Mouse (Mus musculus) B cell, adult 67 days (primary cell): ENCODE data around the gene Olfr555. TPM values are rescaled to one million over a fixed set of nuclear protein-coding genes. Genes with fewer than 3 reads are reported as not detected.

Experiments
- total RNA-seq, 2 experiments: library from RNA; stranded (reverse); gene quantifications; 4 replicates each; pipeline ENCODE4 v1.2.4; 2023

The Olfr555 gene
- not detected for total RNA-seq

GRCm38 (mm10) chr7:102658523-102658922 is at the start of gene Olfr555:
Gene Olfr555 (plus strand): TSS chr7:102658823.

GRCm38 (mm10) chr7:102618118-102618517 is 40.5 kb upstream of the Olfr555 start, which contains the start of gene Olfr553:
Gene Olfr553 (minus strand): TSS chr7:102618218.

GRCm38 (mm10) chr7:102638132-102638531 is 20.5 kb upstream of the Olfr555 start, which contains the start of gene Olfr554:
Gene Olfr554 (plus strand): TSS chr7:102638432.

GRCm38 (mm10) chr7:102664599-102664998 is 6.0 kb downstream of the Olfr555 start, which contains the start of gene Olfr556:
Gene Olfr556 (plus strand): TSS chr7:102664899.

GRCm38 (mm10) chr7:102686944-102687501 is 28.4 kb downstream of the Olfr555 start, which contains the start of gene Trim68:
Gene Trim68 (minus strand): TSS chr7:102687327.

GRCm38 (mm10) chr7:102695358-102696125 is 36.9 kb downstream of the Olfr555 start, which contains the start of gene Olfr557:
Gene Olfr557 (plus strand): TSS chr7:102695910.

GRCm38 (mm10) chr7:102701915-102702314 is 43.3 kb downstream of the Olfr555 start, which contains the start of gene Olfr558:
Gene Olfr558 (plus strand): TSS chr7:102702215.

Other genes starting within 250 kb of the Olfr555 start
- gene Rrm1, start 217.1 kb upstream of the Olfr555 start, total RNA-seq, result 10 to 100 TPM; 44.7 to 44.9 TPM
- gene Olfr543, start 177.1 kb upstream of the Olfr555 start, total RNA-seq, result not detected
- gene Olfr544, start 170.5 kb upstream of the Olfr555 start, total RNA-seq, result not detected
- not detected for gene Olfr545, start 159.2 kb upstream of the Olfr555 start, total RNA-seq
- not detected for gene Olfr547, start 124.1 kb upstream of the Olfr555 start, total RNA-seq
- gene Olfr548-ps1, start 117.9 kb upstream of the Olfr555 start, total RNA-seq, result not detected
- not detected for gene Olfr549, start 109.0 kb upstream of the Olfr555 start, total RNA-seq
- gene Trim21, start 93.3 kb upstream of the Olfr555 start, total RNA-seq, result 10 to 100 TPM; 31.0 to 47.2 TPM
- not detected for gene Olfr550, start 87.4 kb upstream of the Olfr555 start, total RNA-seq
- gene Olfr551, start 66.9 kb upstream of the Olfr555 start, total RNA-seq, result not detected
- under 1 TPM in 1 of 2 experiments, not detected in 1; 0.18 TPM for gene Olfr552, start 61.1 kb upstream of the Olfr555 start, total RNA-seq
- gene Olfr553, start 40.6 kb upstream of the Olfr555 start, total RNA-seq, result not detected
- not detected for gene Olfr554, start 20.4 kb upstream of the Olfr555 start, total RNA-seq
- not detected for gene Olfr556, start 6.1 kb downstream of the Olfr555 start, total RNA-seq
- gene Trim68, start 28.5 kb downstream of the Olfr555 start, total RNA-seq, result 10 to 100 TPM; 21.8 to 29.3 TPM
- not detected for gene Olfr557, start 37.1 kb downstream of the Olfr555 start, total RNA-seq
- not detected for gene Olfr558, start 43.4 kb downstream of the Olfr555 start, total RNA-seq
- not detected for gene Olfr33, start 60.2 kb downstream of the Olfr555 start, total RNA-seq
- not detected for gene Olfr559, start 68.7 kb downstream of the Olfr555 start, total RNA-seq
- gene Olfr560, start 100.5 kb downstream of the Olfr555 start, total RNA-seq, result not detected
- not detected for gene Olfr78, start 100.6 kb downstream of the Olfr555 start, total RNA-seq
- not detected for gene Olfr561, start 112.4 kb downstream of the Olfr555 start, total RNA-seq
- not detected for gene Olfr564, start 144.7 kb downstream of the Olfr555 start, total RNA-seq
- not detected for gene Olfr566, start 199.9 kb downstream of the Olfr555 start, total RNA-seq
- gene Olfr568, start 218.3 kb downstream of the Olfr555 start, total RNA-seq, result not detected
- not detected for gene Olfr569, start 232.1 kb downstream of the Olfr555 start, total RNA-seq
- not detected for gene Olfr570, start 235.8 kb downstream of the Olfr555 start, total RNA-seq